Mouse (Mus musculus): ENCODE results near the gene Acad12. TPM values are rescaled to one million over a fixed set of nuclear protein-coding genes. Genes with fewer than 3 reads are reported as not detected.

The Acad12 gene
- polyA plus RNA-seq, 1 experiment from 2014 or later, result 6.4 TPM

DNA sequence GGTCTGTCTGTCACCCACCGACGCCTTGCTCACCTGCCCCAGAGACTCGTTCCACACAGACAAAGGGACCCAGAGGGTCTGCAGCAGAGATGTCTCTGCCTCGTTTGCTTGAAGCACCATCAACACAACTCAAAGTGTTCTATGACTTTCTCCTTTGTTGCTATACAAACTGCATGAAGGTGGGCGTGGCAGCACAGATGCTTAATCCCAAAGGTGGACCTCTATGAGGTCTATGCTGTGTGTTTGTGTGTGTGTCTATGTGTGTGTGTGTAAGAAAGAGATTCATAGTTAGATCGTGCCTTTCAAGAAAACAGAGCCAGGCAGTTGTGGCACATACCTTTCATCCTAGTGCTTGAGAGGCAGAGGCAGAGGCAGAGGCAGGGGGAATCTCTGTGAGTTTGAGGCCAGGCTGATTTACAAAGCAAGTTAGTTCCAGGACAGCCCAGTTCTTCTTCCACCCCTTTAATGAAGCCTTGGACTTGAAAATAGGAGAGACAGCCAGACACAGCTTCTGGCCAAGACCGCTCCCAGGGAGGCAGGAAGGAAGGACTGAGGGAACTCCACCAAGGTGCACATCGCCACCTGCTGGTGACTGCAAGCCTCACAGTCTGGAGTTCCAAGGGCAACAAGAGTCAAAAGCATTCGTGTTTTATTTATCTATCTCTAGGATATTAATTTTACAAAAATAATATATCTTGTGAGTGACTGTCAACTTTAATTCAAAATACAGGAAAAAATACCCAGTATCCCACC lies 17.0 kb downstream of the Acad12 start:
- no peak overlapping the region for H3K27ac ChIP-seq (ENCODE audit: low read length)
- no peak overlapping the region for H3K4me3 ChIP-seq (ENCODE audit: low read depth, low read length)
- no peaks in the 10 kb centered on the region for H3K27me3 ChIP-seq (replicated peaks; ENCODE audit: insufficient read depth, low read length)
- no peaks in the 10 kb centered on the region; the same call in 1 of the 2 replicates for H3K4me1 ChIP-seq (ENCODE audit: insufficient read depth, low read depth, low read length)
- H3K36me3 ChIP-seq (ENCODE audit: insufficient read depth, low read length), result no peaks in the 10 kb centered on the region
- DNase-seq (ENCODE audit: low spot score) (peak; percentile 95), ATAC-seq (peak; percentile 76)
- no peak overlapping the region for H3K4me2 ChIP-seq (replicated peaks; ENCODE audit: low read depth, low read length)
- no peak for TF ChIP-seq EP300 (IDR thresholded peaks at IDR 0.05)
- peak; percentile 98 for TF ChIP-seq CTCF (IDR thresholded peaks at IDR 0.05)
- no peak overlapping the region for H3K9ac ChIP-seq (replicated peaks; ENCODE audit: low read depth)
- no peaks in the 10 kb centered on the region for H3K9me3 ChIP-seq (ENCODE audit: low read length)
- WGBS, result 29% methylated on average over 9 of the region's 9 CpGs

DNA sequence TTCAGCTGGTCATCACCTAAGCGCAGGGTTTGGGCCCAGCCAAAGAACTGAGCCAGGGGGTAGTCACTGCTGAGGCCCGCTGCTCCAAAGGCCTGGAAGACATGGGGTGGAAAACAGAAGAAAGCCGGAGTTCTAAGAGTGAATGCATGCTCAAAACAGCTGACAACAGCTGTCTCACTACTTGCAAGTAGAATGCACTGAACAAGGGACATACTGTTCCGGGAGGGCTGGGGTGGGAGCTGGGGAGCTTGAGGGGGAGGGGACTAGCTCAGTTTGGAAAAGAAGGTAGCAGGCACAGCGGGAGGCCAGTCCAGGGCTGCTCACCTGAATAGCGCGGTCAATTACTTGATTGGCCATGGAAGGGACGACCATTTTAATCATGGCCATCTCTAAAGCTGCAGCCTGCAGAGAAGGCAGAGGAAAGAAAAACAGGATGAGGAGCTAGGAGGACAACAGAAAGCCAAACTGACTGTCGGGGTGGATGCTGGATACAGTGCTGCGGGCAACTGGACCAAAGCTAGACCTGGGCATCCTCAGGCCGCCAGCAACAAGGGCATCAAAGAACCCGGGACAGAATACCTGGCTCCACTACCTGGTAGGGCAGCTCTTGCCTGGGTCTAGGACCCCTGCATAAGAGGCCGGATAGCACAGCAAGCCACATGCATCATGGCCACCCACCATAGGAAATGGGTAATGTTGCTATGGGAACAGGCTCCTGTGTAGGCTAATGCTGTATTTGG lies 19.7 kb downstream of the Acad12 start:
- no peaks in the 10 kb centered on the region for H3K36me3 ChIP-seq (ENCODE audit: insufficient read depth, low read length)
- peak overlapping the region; percentile 73 for H3K27ac ChIP-seq (ENCODE audit: low read length)
- WGBS, result 59% methylated on average over 13 of the region's 13 CpGs
- H3K9me3 ChIP-seq (ENCODE audit: low read length), result no peaks in the 10 kb centered on the region
- no peak overlapping the region for H3K4me2 ChIP-seq (replicated peaks; ENCODE audit: low read depth, low read length)
- no peak for TF ChIP-seq CTCF (IDR thresholded peaks at IDR 0.05)
- TF ChIP-seq EP300 (IDR thresholded peaks at IDR 0.05), result peak; percentile 80
- no peaks in the 10 kb centered on the region for H3K27me3 ChIP-seq (replicated peaks; ENCODE audit: insufficient read depth, low read length)
- DNase-seq (ENCODE audit: low spot score) (peak; percentile 84), ATAC-seq (peak; percentile 59)
- H3K4me3 ChIP-seq (ENCODE audit: low read depth, low read length), result no peak overlapping the region
- no peak overlapping the region for H3K9ac ChIP-seq (replicated peaks; ENCODE audit: low read depth)
- peaks cover 2% of the 10 kb centered on the region; the same call in 1 of the 2 replicates for H3K4me1 ChIP-seq (ENCODE audit: insufficient read depth, low read depth, low read length)

DNA sequence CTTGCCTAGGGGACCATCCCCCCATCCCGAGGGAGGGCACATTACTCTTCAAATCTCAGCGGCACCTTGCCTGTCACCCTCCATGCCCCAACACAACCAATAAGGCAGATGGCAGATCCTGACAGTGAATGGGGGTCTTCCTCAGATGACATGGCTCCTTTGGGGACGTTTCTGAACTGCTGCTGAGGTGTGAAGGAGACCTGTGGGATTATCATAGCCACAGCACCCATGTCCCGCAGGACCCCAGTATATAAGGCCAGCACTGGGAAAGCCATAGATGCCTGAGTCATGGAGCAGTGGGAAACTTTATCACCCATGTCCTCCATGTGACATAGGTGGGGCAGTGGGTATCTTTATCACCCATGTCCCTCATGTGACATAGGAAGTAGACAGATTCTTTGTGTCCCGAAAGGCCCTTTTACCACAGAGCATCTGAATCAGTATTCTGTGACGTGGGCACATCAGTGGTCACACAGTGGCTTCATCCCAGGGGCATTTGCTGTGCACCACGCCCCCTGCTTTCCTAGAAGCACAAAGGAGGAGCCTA lies 20.7 kb downstream of the Acad12 start:
- no peak for DNase-seq (ENCODE audit: low spot score)
- Histone ChIP-seq H3K36me3 (ENCODE audit: insufficient read depth, low read length) (no peaks in the 10 kb centered on the region), H3K4me1 (ENCODE audit: insufficient read depth, low read depth, low read length) (peaks cover 5% of the 10 kb centered on the region; the same call in 1 of the 2 replicates), H3K4me3 (ENCODE audit: low read depth, low read length) (no peak overlapping the region), H3K27me3 (replicated peaks; ENCODE audit: insufficient read depth, low read length) (no peaks in the 10 kb centered on the region), H3K27ac (ENCODE audit: low read length) (peak overlapping the region; percentile 73), H3K9me3 (ENCODE audit: low read length) (no peaks in the 10 kb centered on the region), H3K4me2 (replicated peaks; ENCODE audit: low read depth, low read length) (no peak overlapping the region), H3K9ac (replicated peaks; ENCODE audit: low read depth) (no peak overlapping the region)
- TF ChIP-seq EP300 (IDR thresholded peaks at IDR 0.05) (no peak), CTCF (IDR thresholded peaks at IDR 0.05) (no peak)
- no peak for ATAC-seq
- WGBS, result 66% methylated on average over 7 of the region's 7 CpGs

DNA sequence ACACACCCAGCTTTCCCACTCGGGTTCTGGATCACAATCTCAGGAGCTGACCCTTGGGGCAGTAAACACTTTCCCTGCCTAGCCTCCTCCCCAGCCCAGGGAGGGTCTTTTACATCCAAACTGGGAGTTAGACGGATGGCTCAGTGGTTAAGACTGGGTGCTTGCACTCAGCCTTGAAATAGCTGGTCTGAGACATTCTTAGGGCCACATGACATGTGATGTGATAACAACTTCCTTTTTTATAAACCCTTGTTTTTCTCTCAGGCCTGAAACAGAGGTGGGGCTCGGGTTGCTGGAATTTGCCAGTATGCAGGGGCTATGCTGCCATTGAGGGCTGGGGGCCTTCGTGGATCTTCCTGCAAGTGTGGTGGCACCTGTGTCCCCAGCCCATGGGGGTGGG lies 21.4 kb downstream of the Acad12 start:
- H3K27me3 ChIP-seq (replicated peaks; ENCODE audit: insufficient read depth, low read length), result no peaks in the 10 kb centered on the region
- H3K4me3 ChIP-seq (ENCODE audit: low read depth, low read length), result no peak overlapping the region
- ATAC-seq (no peak), DNase-seq (ENCODE audit: low spot score) (no peak)
- H3K9ac ChIP-seq (replicated peaks; ENCODE audit: low read depth), result no peak overlapping the region
- 58% methylated on average over 4 of the region's 4 CpGs for WGBS
- 0 out of 2 replicates have a peak overlapping the region, but pooled peaks have one; percentile 73 for H3K27ac ChIP-seq (ENCODE audit: low read length)
- no peaks in the 10 kb centered on the region for H3K9me3 ChIP-seq (ENCODE audit: low read length)
- no peak overlapping the region for H3K4me2 ChIP-seq (replicated peaks; ENCODE audit: low read depth, low read length)
- H3K36me3 ChIP-seq (ENCODE audit: insufficient read depth, low read length), result no peaks in the 10 kb centered on the region
- TF ChIP-seq CTCF (IDR thresholded peaks at IDR 0.05) (no peak), EP300 (IDR thresholded peaks at IDR 0.05) (no peak)
- peaks cover 6% of the 10 kb centered on the region; the same call in 1 of the 2 replicates for H3K4me1 ChIP-seq (ENCODE audit: insufficient read depth, low read depth, low read length)

DNA sequence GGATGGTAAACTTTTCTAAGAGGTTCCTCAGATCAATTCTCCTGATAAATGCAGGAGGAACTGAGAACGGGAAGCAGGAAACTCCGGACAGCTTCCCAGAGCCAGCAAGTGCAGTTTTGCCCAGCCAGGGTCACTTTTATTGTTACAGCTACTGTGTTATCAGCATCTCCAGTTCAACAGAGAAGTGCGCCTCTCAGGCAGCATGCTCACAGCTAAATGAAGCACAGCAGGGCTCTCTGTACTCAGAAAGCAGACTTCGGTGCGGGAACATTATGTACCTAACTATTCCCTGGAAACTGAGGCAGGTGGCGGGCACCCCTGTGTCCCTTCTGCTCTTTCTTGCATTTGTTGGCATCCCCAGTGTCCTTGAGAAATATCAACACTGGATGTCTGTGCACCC lies 22.5 kb downstream of the Acad12 start:
- Histone ChIP-seq H3K27ac (ENCODE audit: low read length) (no peak overlapping the region), H3K9ac (replicated peaks; ENCODE audit: low read depth) (no peak overlapping the region), H3K4me3 (ENCODE audit: low read depth, low read length) (no peak overlapping the region), H3K27me3 (replicated peaks; ENCODE audit: insufficient read depth, low read length) (no peaks in the 10 kb centered on the region), H3K4me2 (replicated peaks; ENCODE audit: low read depth, low read length) (no peak overlapping the region), H3K4me1 (ENCODE audit: insufficient read depth, low read depth, low read length) (peaks cover 9% of the 10 kb centered on the region; the same call in 1 of the 2 replicates), H3K9me3 (ENCODE audit: low read length) (no peaks in the 10 kb centered on the region), H3K36me3 (ENCODE audit: insufficient read depth, low read length) (no peaks in the 10 kb centered on the region)
- 51% methylated on average over 6 of the region's 6 CpGs for WGBS
- no peak for ATAC-seq
- TF ChIP-seq EP300 (IDR thresholded peaks at IDR 0.05) (no peak), CTCF (IDR thresholded peaks at IDR 0.05) (no peak)
- no peak for DNase-seq (ENCODE audit: low spot score)

DNA sequence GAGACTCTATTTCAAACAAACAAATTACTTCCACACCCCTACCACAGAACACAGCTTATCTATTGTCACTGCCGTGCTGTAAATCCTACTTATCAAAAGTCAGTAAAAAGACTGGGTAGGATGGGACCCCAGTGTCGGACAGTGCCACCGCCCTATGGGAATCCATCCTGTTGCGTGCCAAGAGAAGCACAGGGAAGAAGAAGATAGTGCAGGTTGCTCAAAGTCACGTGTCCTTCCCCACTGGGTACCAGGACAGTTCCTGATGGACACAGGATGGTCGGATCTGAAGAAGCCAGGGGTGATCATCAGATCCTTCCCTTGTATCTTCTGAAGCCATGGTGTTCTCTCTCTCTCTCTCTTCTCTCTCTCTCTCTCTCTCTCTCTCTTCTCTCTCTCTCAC lies 23.0 kb downstream of the Acad12 start:
- DNase-seq (ENCODE audit: low spot score), result no peak
- ATAC-seq, result no peak
- Histone ChIP-seq H3K36me3 (ENCODE audit: insufficient read depth, low read length) (no peaks in the 10 kb centered on the region), H3K9ac (replicated peaks; ENCODE audit: low read depth) (no peak overlapping the region), H3K4me1 (ENCODE audit: insufficient read depth, low read depth, low read length) (peaks cover 9% of the 10 kb centered on the region; the same call in 1 of the 2 replicates), H3K9me3 (ENCODE audit: low read length) (no peaks in the 10 kb centered on the region), H3K4me2 (replicated peaks; ENCODE audit: low read depth, low read length) (no peak overlapping the region), H3K4me3 (ENCODE audit: low read depth, low read length) (no peak overlapping the region), H3K27ac (ENCODE audit: low read length) (no peak overlapping the region), H3K27me3 (replicated peaks; ENCODE audit: insufficient read depth, low read length) (no peaks in the 10 kb centered on the region)
- 73% methylated on average over 6 of the region's 6 CpGs for WGBS
- TF ChIP-seq EP300 (IDR thresholded peaks at IDR 0.05) (no peak), CTCF (IDR thresholded peaks at IDR 0.05) (no peak)
